Mouse (Mus musculus) forebrain, embryonic 15.5 days (tissue): ENCODE measurements around the gene Camk1g. TPM values are rescaled to one million over a fixed set of nuclear protein-coding genes. Genes with fewer than 3 reads are reported as not detected.

Experiments
- polyA plus RNA-seq: library from polyadenylated mRNA; unstranded; fragments of >200 nt; fragmentation: Nextera tagmentation; extraction: Ambion mirVana; gene quantifications from 2 replicates; pipeline ENCODE4 v1.2.1, GENCODE M21; 2015

The Camk1g gene
- polyA plus RNA-seq, 1 experiment from 2014 or later, result 44.8 TPM

Other genes starting within 250 kb of the Camk1g start
- 11.2 and 11.5 TPM in 2 replicates for gene Diexf, start 240.0 kb downstream of the Camk1g start, polyA plus RNA-seq
- 0.52 and 0.79 TPM in 2 replicates for gene Irf6, start 217.2 kb downstream of the Camk1g start, polyA plus RNA-seq
- gene A130010J15Rik, start 202.3 kb downstream of the Camk1g start, polyA plus RNA-seq, result 14.2 and 15.7 TPM in 2 replicates
- gene Traf3ip3, start 168.6 kb downstream of the Camk1g start, polyA plus RNA-seq, result 1.3 TPM in 2 replicates
- 0.41 and 0.62 TPM in 2 replicates for gene Lamb3, start 162.6 kb downstream of the Camk1g start, polyA plus RNA-seq
- gene Hsd11b1, start 106.2 kb downstream of the Camk1g start, polyA plus RNA-seq, result 0.66 and 0.67 TPM in 2 replicates
- 5.1 and 5.3 TPM in 2 replicates for gene G0s2, start 97.1 kb downstream of the Camk1g start, polyA plus RNA-seq